Mouse (Mus musculus) kidney, postnatal 36 days (tissue): ENCODE measurements at regions not wholly inside any gene's neighbourhood (a gene's known extent, or its start where the extent isn't known, plus 50 kb on each side); places are given as distances from the start of the nearest gene placed in this dataset.

ENCODE experiments used
- DNase-seq, 2 experiments: peaks; one replicate each; pipeline ENCODE4 v3.0.0; 2021 to 2022; ENCODE audit warnings: mixed read lengths in 2 of 2

DNA sequence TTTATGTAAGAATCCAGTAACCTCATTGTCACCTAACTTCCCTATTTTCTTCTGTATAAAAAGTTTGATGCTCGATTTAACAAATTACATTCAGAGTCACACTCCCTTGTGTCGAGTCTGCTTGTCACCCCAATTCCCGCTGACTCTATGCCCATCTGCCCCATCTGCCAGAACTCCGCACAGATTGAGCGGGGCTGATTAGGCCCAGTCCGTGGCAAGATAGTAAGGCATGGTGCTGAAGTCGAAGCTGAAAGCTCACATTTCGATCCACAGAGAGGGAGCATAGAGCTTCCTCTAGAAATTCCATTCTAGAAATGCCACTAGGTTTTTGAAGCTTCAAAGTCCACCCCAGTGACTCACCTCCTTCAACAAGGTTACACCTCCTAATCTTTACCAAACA, 210.7 kb upstream of the Akirin2 start:
- no peak for DNase-seq

DNA sequence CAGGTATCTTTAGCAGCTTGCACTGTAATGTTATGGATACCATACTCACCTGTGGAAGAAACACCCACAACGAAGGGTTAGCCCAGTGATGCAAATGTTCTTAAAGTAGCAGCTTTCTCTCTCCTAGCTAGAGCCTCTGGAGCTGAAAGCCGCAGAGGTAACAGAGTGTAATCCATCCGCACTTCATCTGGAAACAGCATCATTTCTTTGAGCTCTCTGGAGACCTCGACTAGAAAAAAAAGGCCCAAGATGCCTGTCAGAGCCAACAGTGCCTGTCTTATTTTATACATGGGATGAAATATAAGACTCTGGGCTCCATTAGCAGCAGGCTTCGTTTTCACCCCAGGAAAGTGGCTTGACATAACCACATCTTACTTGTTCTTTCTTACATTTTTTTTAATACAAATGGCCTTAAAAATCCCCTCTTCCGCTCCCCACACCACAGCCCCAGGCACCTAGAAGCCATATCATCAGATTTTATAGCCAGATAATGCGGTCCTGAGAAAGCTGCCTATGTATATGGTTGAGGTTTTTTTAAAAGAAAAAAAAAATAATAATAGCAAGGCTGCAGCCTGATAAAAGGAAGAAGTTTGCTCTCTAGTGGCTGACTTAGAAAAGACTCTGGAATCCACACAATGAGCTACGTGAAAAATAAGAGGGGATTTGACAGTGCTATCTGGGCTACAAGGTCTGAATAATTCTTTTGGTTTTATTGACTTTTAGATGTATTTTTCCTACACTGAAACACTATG, 179.3 kb upstream of the Akirin2 start:
- DNase-seq, result no peak

DNA sequence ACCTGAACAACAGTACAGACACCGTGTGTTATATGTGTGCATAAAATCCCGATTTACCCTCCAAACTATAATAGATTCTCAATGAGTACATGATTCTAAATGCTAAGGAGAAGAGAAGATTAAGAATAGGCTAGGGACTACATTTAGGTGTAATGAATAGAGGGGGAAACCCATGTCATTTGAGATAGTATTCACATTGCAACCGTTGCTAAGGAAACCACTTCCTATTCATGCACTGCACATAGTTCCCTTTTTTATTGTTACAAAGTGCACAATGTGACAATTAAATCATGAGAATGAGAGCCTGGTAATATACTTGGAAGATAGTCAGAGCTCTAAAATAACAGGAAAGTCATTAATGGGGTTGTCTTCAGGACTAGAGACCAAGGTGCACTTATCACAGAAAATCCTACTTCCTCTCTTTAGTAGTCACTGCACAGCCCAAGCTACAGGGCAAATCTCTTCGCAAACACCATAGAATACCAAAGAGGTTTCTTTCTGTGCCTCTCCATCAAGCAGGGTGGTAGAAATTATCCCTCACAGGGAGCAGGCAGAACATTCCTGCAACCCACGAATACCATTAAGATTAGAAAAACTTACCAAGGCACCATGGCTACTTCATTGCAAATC, 164.3 kb upstream of the Akirin2 start:
- DNase-seq, result no peak

DNA sequence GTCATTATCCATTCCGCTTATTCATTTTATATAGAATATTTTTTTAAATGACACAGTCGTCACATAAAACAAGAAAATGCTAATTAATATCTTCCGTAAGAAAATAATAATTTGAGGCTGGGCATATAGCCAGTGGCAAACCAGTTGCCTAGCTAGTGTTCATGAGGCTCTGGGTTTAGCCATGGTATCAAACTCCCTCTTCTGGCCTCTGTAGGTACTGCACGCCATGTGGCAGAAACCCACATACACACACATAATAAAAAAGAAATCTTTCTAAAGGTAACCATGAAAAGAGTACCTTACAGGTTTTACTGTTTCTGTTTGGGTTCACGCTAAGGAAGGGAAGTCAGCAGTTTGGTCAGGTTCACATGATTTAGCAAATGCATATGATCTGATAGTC, 159.2 kb upstream of the Akirin2 start:
- DNase-seq, result peak in 1 of 2 experiments; percentile 4

DNA sequence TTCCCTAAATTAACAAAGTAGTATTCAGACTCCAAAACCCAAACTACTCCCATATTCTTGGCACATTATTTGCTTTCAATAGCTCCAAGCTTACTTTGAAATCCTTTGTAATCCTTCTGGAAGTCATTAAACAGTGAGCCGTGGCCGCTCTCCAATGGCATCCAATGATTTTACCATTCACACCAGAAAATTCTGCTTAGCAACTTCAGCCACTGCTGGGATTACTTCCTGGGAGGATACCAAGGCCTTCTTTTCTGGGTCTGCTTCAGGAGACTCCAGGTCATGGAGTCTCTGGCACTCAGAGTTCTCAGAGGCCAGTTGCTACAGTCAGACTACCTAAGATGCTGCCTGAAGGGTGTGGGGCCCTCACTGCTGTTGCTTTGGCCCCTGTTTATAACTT, 147.7 kb upstream of the Akirin2 start:
- DNase-seq, result no peak

DNA sequence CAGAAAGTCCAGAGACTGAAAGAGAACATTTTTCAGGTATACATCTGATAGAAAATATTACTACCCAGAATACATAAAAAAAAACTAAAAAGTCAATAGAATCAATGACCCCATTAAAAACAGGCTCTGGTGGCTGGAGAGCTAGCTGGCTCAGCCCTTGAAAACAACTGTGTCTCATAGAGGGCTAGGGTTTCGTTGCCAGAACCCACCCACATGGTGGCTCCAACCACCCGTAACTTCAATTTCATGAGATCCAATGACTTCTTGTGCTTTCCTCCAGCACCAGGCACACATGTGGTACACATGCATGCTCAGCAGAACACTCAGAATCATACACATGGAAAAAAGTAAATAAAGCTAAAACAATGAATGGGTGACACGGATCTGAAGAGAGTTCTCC, 143.6 kb upstream of the Akirin2 start:
- no peak for DNase-seq

DNA sequence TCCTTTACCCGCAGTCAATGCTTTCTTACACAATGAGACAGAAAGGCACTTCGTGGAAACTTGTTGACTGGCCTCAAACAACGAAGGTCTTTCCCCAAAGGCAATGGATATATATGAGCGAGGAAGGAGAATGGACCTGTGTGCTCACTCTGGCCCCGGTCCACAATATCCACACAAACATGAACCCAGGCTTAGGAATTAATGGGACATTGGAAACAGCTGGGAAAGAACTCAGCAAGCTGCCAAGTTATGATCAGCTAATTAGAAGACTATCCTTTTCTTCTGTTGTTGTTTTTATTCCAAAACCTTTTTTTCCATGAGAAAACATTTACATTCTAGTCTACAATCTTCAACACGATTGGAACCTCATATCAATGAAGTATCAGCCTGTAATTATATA, 129.8 kb upstream of the Akirin2 start:
- peak; percentile 6 to 16 for DNase-seq

DNA sequence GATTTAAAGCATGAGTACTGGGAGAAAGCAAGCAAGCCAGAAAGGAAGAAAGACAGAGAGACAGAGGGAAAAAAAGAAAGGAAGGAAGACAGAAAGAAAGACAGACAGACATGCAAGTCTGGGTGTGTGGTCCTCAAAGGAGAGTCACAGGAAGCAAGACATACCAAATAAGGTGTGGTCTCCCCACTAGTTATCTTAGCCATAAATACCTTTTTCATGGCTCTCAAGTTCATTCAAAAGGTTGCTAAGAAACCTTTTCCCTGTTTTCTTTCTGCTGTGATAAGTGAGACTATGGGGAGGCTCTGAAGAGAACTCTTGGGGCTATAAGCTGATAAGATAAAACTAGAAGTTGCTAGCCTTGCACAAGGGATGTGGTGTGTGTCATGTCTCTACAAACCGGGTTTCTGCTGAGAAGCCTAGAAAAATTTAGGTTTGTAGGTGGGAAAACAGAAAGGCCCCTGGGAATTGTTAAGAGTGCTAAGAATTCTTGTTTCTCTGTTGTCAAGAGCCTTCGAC, 126.5 kb upstream of the Akirin2 start:
- no peak for DNase-seq

DNA sequence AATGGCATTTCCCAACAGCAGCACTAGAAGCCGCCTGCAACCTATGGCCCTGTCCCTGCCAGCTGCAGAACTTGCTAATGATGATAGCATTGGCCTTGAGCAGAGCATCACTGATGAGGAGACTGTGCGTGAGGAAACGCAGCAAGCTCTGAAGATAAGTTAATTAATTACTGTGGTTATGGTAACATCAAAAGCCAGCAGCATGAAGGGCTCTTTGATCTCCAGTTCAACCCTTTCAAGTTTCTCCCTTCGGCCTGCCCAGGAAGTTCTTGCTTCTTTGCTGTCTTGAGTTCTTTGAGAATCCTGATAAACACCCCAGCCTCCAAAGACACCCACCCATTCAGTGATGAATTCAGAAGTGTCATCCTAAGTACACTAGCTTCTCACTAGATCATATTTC, 121.7 kb upstream of the Akirin2 start:
- DNase-seq, result no peak

DNA sequence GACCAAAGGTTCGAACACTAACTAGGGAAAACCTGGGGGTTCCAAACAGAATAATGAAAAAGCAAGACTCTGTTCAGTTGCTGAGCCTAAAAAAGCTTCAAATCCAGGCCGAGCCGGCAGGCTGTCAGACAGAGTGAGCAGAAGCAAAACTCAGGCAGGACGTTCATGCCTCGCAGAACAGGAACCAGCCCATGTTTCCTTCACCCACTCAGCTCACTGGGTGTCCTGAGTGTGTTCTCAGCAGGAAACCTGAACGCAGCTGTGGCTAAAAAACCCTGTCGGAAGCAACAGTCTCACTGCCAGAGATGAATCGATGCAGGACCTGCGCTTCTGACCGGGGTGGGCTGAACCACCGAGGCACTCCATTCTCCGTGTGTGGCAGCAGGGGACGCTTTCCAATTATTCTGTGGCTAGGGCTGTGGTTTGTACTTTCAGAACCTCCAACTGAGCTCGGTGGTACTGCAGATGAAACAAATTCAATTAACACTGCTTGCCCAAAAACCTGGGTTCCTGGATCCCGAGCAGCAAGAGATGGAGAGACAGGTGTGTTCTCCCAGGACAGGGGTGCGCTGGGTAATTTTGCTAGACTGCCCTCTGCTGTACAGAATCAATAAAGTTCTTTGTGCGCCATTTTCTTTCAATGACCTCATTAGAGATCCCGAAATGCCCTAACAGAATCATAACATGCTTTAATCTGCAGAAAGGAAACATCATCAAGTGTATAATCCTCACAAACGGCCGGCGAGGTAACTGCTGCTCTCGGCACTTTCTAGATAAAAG, 121.1 kb upstream of the Akirin2 start:
- DNase-seq, result peak in 1 of 2 experiments; percentile 4

DNA sequence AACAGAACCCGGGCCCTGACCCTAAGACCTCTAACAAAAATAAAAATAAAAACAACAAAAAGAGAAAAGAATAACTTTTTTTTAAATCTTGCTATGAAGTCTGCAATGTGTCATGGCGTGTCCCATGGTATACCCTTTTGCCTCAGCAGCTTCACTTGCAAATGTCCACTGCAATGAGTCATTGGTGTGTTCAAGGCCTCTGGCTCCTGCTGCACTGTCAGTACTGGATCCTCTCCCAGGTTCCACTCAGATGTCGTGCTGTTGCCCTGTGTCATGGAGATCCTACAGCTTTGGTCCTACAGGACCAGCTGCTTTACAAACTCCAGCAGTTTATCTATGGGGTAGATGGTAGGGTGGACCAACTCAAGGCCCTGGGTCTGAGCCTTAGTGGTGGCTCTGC, 113.4 kb upstream of the Akirin2 start:
- DNase-seq, result no peak

DNA sequence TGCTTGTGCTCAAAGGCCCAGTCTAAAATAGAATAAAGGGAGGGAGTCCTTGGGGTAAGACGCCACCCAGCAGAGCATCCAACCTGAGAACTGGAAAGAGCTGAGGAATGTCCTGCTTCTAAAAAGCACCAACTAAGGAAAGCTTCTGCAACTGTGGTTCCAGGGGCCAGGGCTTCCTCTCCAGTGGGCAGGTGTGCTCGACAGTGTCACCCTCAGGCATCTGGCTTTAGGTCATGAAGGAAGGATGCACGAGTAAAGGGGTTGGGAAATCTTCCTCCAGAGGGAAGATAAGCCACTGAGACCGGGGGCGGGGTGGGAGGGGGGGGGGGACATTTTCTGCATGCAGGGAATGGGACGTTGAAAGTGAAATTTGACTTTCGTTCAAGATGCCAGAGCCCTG, 101.2 kb upstream of the Akirin2 start:
- no peak for DNase-seq

DNA sequence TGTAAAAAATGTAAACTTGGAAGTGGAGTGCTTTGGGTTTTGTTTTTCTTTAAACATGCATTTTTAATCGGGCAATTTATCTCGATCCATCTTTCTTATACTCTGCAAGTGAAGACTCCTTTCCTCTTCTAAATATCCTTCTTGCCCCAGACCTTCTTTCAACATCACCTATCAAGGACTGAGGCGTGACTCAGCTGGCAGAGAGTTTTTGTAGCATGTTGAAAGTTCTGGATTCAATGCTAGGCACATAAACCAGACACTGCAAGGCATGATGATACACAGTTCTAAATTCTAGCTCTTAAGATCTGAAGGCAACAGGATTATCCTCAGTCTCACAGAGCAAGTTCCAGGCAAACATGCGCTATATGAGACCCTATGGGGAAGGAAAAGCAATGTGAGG, 88.1 kb upstream of the Akirin2 start:
- DNase-seq, result no peak

DNA sequence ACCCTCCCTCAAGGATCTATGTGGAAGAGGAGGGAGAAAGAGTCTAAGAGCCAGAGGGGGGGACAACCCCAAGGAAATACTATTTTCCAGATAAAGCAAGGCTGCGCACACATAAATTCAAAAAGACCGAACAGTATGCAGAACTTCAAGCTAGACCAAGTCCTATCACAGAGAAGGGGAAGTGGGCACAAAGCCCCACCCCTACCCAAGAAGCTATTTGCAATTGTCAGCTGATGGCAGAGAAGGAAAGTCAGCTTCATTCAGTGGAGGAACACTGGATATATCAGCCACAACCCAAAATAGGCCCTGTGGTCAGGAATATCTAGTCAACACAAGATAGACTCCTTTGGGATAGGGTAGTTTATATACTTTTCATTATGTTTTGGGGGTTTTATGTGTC, 84.9 kb upstream of the Akirin2 start:
- DNase-seq, result no peak

DNA sequence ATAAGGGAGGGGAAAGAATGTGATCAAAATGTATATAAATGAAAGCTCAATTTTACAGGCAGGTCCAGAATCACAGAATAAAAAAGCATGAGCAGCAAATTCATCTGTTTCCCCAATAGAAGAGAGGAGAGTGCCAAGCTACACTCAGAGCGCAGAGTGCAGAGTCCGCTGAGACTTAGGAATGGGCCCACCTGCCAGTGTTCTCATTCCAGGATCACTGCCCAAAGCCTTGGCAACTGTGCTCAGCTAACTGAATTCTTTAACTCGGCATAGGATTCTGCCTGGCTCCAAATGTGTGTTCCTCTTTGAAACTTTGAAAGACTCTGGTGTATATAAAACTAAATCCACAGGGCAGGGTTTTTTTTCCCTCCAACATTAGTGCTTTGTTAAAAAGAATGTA, 84.4 kb upstream of the Akirin2 start:
- DNase-seq, result peak; percentile 42 to 65

DNA sequence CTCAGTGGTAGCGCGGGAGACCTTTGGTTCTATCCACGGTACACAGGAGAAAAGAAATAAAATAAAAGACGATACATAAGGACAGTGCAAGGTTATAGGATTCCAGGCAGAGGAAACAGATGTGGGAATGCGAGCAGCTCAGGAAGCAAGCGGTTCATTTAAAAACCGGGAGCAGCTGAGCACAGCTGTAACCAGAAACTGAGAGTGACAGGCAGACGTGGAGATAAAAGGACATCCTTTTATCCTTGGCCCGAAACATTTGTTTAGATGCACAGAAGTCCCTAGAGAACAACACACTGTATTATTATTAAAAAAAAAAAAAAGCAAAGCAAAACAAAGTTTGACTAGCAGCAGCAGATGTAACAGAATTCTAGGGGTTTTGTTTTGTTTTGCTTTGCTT, 82.6 kb upstream of the Akirin2 start:
- peak; percentile 11 to 17 for DNase-seq

DNA sequence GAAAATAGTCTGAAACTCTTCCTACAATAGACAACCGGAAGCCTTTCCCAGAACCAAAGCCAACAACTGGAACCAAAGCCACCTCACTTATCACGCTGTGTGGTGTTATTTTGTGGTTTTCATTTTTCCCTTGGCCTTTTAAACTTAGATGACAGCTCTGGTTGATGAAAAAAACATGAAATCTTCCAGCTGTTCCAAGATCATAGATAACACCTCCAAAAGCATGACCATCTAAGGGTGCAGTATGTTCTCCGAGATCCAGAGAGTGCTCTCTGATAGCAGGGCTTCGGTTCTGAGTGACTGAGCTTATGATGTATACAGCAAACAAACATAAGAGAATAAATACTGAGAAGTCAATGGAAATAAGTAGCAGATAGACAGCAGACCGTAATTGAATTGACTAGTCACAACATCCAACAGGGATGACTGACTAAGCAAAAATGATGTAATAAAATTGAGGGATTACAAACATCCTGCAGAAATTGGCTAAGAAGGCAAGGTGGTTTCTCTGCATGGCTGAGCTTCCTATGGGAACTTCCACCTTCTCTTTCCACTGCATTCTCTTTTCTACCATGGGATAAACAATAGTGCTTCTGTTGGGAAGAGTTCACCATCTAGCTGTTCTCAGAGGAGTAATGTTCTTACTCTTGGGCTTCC, 74.8 kb upstream of the Akirin2 start:
- DNase-seq, result peak in 1 of 2 experiments; percentile 22

DNA sequence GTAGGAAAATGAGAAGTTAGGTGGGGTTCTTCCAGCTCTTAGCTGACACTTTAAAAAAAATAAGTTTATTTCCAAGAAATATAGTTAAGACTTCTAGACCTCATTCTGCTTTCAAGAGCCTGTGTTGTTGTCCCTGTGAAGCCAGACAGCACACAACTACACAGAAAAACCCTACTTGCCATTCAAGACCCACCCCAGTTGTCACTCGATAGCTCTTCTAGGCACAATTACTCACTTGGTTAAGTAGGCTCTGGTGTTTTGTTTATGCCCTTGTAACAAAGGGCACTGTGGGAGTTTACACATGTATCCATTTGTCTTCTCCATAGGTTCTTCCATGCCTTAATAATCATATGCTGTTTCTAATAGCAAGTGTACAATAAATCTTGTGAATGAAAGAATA, 66.5 kb upstream of the Akirin2 start:
- no peak for DNase-seq

DNA sequence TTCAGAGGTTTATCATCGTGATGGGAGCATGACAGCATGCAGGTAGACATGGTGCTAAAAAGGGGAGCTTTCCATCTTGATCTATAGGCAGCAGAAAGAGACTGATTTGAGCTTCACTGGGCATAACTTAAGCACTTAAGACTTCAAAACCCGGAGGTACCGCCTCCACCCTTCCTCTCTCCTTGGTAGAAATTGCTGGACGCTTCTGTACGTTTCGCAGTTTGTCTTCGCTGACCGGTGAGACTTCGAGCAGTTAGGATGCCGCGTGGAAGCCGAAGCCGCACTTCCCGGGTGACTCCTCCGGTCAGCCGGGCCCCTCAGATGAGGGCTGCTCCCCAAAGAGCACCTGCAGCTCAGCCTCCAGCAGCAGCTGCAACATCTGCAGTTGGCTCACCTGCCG, 65.2 kb upstream of the Akirin2 start:
- no peak for DNase-seq

DNA sequence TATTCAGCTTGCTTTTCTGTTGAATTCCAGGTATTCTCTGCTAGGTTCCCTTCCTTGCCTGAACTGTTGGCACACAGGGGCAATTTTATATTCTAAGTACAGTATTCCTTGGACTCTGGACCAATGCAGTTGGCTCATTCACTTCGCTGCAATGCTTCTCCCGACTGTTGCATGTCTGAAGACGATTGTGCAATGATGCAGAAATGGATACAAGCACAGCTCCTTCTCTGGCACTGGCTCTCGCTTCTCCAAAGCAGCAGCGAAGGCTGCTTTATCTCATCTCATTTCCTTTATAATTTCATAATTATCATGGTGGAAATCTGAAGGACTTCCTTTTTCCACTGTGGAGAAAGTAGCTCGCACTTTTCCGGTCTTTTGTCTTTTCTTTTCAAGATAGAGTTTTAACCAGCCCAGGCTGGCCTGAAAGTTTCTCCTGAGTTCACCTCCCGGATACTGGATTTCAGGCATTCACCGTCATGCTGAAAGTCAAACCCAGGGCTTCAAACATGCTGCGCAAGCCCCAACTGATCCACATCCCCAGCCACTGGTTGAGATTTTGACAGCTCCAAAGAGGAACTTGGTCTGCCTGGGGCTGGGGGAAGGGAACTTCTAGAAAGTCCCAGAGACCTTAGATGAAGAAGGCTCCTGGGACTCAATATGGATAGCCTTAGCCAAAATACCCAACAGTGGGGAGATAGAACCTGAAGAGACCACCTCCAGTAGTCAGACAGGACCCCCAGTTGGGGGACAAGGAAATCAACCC, 55.6 kb upstream of the Akirin2 start:
- DNase-seq, result peak; percentile 24 to 47

DNA sequence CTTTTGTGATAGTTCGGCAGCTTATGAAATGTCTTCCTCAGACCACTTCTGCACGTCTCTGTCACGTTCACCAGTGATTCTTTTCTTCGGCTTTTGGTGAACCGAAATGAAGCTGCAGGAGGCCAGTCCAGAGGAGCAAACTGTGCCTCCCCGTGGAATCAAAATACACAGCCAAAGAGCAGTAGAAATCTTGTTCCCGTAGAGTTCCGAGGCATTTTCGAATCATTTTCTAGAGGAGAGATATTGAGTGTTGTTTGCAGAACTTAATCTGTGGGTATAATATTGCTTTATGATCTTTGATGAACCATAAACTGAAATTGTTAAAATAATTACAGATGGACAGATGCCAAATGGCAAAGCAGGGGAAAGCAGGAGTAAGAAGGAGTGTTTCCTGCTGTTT, 52.4 kb upstream of the Akirin2 start:
- no peak for DNase-seq

DNA sequence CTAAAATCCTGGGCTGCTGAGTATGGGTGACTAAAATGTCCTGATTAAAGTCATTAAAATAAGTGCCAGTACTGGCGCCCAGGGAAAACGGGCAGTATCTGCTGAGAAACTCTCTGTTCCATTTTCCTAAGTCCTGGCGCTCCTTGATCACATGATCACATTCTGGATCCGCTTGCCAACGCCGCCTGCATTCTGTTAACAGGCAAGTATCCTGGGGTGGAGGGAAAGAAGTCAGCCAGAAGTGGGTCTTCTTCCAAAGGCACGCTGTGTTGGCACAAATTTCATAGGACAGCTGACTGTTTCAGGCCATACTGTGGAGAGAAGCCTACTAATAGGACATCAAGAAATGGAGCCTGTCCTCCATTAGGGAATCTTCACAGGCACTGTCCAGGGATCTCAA, 52.0 kb upstream of the Akirin2 start:
- DNase-seq, result no peak
